ENCODE assay signal across 11 mouse cellular contexts in genomic region chr15:88858141-88858541, GRCm38 (mm10). TPM values are rescaled to one million over a fixed set of nuclear protein-coding genes. Genes with fewer than 3 reads are reported as not detected.
DNase-seq lines count a peak whose midpoint lies in the region; ATAC-seq and TF ChIP-seq lines count a peak whose summit lies in the region.
"Had no signal": no experiment of that assay in that cellular context is flagged by ENCODE, and none has a peak within 500 bp of the region (broad histone marks: within the 10 kb centered on the region; RNA-seq: fewer than 3 reads in every experiment).

No protein-coding gene starts in this region.

- no peak for DNase-seq in stomach, postnatal 0 days (ENCODE audit: low spot score)
- peak; percentile 59 to 60 for DNase-seq in cerebellum, postnatal 36 days
- peak; percentile 57 for DNase-seq in lung, postnatal 25 days (ENCODE audit: low spot score)
- DNase-seq in spleen, postnatal 14 days (ENCODE audit: low spot score in 2 of 2) = no peak
- no peak for DNase-seq in left cerebral cortex, postnatal 25 days (ENCODE audit: low spot score in 2 of 2)
- DNase-seq: liver, embryonic 13.5 days; right cerebral cortex, postnatal 25 days had no signal

- no peak overlapping the region for H3K4me3 ChIP-seq in intestine, embryonic 16.5 days (ENCODE audit: low read length)
- no peak overlapping the region for H3K4me3 ChIP-seq in intestine, embryonic 15.5 days (replicated peaks)
- no peak overlapping the region for H3K4me3 ChIP-seq in stomach, embryonic 16.5 days (replicated peaks; ENCODE audit: low read length)
- no peak overlapping the region for H3K4me3 ChIP-seq in stomach, postnatal 0 days (ENCODE audit: low read depth, low read length)
- H3K4me3 ChIP-seq: erythroblast, embryonic 14.5 days; liver, embryonic 13.5 days had no signal

- H3K9me3 ChIP-seq in intestine, embryonic 16.5 days (ENCODE audit: control insufficient read depth, low read length) = no peaks in the 10 kb centered on the region
- H3K9me3 ChIP-seq in intestine, embryonic 15.5 days = no peaks in the 10 kb centered on the region
- H3K9me3 ChIP-seq in stomach, embryonic 16.5 days (replicated peaks; ENCODE audit: control insufficient read depth, low read length) = no peaks in the 10 kb centered on the region
- no peaks in the 10 kb centered on the region for H3K9me3 ChIP-seq in stomach, postnatal 0 days (ENCODE audit: control insufficient read depth, low read length)
- H3K9me3 ChIP-seq: liver, embryonic 13.5 days had no signal

- no peak overlapping the region for H3K27ac ChIP-seq in intestine, embryonic 16.5 days (ENCODE audit: low read length)
- no peak overlapping the region for H3K27ac ChIP-seq in intestine, embryonic 15.5 days
- H3K27ac ChIP-seq in stomach, embryonic 16.5 days (ENCODE audit: low read length) = no peak overlapping the region
- H3K27ac ChIP-seq in stomach, postnatal 0 days (replicated peaks) = no peak overlapping the region
- H3K27ac ChIP-seq: liver, embryonic 13.5 days had no signal

- no peaks in the 10 kb centered on the region for H3K27me3 ChIP-seq in intestine, embryonic 16.5 days (replicated peaks; ENCODE audit: control insufficient read depth, insufficient read depth, low read length)
- no peaks in the 10 kb centered on the region for H3K27me3 ChIP-seq in intestine, embryonic 15.5 days (replicated peaks)
- no peaks in the 10 kb centered on the region for H3K27me3 ChIP-seq in stomach, embryonic 16.5 days (ENCODE audit: control insufficient read depth, insufficient read depth, low read length)
- H3K27me3 ChIP-seq in stomach, postnatal 0 days (ENCODE audit: control insufficient read depth, insufficient read depth, low read length) = no peaks in the 10 kb centered on the region
- H3K27me3 ChIP-seq: liver, embryonic 13.5 days had no signal

- H3K9ac ChIP-seq in intestine, embryonic 16.5 days (ENCODE audit: low read depth, low read length) = 0 out of 2 replicates have a peak overlapping the region, but pooled peaks have one; percentile 1
- H3K9ac ChIP-seq in intestine, embryonic 15.5 days = no peak overlapping the region
- 0 out of 2 replicates have a peak overlapping the region, but pooled peaks have one; percentile 23 for H3K9ac ChIP-seq in stomach, embryonic 16.5 days (ENCODE audit: low read length)
- H3K9ac ChIP-seq in stomach, postnatal 0 days (ENCODE audit: low read length) = no peak overlapping the region
- H3K9ac ChIP-seq: liver, embryonic 13.5 days had no signal

- H3K36me3 ChIP-seq in intestine, embryonic 16.5 days (ENCODE audit: control insufficient read depth, insufficient read depth, low read length) = no peaks in the 10 kb centered on the region
- H3K36me3 ChIP-seq in intestine, embryonic 15.5 days = no peaks in the 10 kb centered on the region
- H3K36me3 ChIP-seq in stomach, embryonic 16.5 days (ENCODE audit: control insufficient read depth, insufficient read depth, low read length) = no peaks in the 10 kb centered on the region
- H3K36me3 ChIP-seq in stomach, postnatal 0 days (ENCODE audit: control insufficient read depth, insufficient read depth, low read length) = no peaks in the 10 kb centered on the region
- H3K36me3 ChIP-seq: liver, embryonic 13.5 days had no signal

- TF ChIP-seq EP300 in stomach, postnatal 0 days (optimal IDR thresholded peaks at IDR 0.05) = no peak

- no peak overlapping the region for H3K4me2 ChIP-seq in intestine, embryonic 16.5 days (ENCODE audit: low read depth, low read length)
- H3K4me2 ChIP-seq in intestine, embryonic 15.5 days (replicated peaks) = no peak overlapping the region
- H3K4me2 ChIP-seq in stomach, embryonic 16.5 days (ENCODE audit: low read depth, low read length) = no peak overlapping the region
- H3K4me2 ChIP-seq in stomach, postnatal 0 days (replicated peaks; ENCODE audit: low read depth) = no peak overlapping the region
- H3K4me2 ChIP-seq: liver, embryonic 13.5 days had no signal

- no peak for ATAC-seq in intestine, embryonic 16.5 days
- no peak for ATAC-seq in intestine, embryonic 15.5 days
- ATAC-seq in stomach, embryonic 16.5 days (ENCODE audit: insufficient read depth, low FRiP score) = no peak
- ATAC-seq in stomach, postnatal 0 days (ENCODE audit: low FRiP score, low TSS enrichment) = no peak

- 90% methylated on average over 3 of the region's 3 CpGs for WGBS in intestine, embryonic 16.5 days
- WGBS in intestine, embryonic 15.5 days = 86% methylated on average over 3 of the region's 3 CpGs
- WGBS in stomach, embryonic 16.5 days = 84% methylated on average over 3 of the region's 3 CpGs
- WGBS in stomach, postnatal 0 days = 66% methylated on average over 3 of the region's 3 CpGs

- no peak for TF ChIP-seq CTCF in stomach, postnatal 0 days (IDR thresholded peaks at IDR 0.05; ENCODE audit: low read depth)

- intact Hi-C loops in left cerebral cortex, postnatal 25 days (cut with DNase I) = no loop called here

- peaks cover 22% of the 10 kb centered on the region for H3K4me1 ChIP-seq in intestine, embryonic 16.5 days (ENCODE audit: control insufficient read depth, insufficient read depth, low read length)
- H3K4me1 ChIP-seq in intestine, embryonic 15.5 days (replicated peaks) = peaks cover 21% of the 10 kb centered on the region
- H3K4me1 ChIP-seq in stomach, embryonic 16.5 days (ENCODE audit: control insufficient read depth, insufficient read depth, low read length) = peaks cover 24% of the 10 kb centered on the region
- H3K4me1 ChIP-seq in stomach, postnatal 0 days (replicated peaks; ENCODE audit: control insufficient read depth, insufficient read depth) = peaks cover 6% of the 10 kb centered on the region

RNA-seq across cellular contexts. Expression of gene Pim3, which starts 3.8 kb away (rescaled TPM):
- 45.7 and 46.3 TPM in 2 replicates for polyA plus RNA-seq in intestine, embryonic 16.5 days (2015; fragmentation: Nextera tagmentation; extraction: Ambion mirVana)
- polyA plus RNA-seq in intestine, embryonic 15.5 days (2015; fragmentation: Nextera tagmentation; extraction: Ambion mirVana) = 53.8 and 54.5 TPM in 2 replicates
- 58.3 and 59.0 TPM in 2 replicates for polyA plus RNA-seq in stomach, embryonic 16.5 days (2015; fragmentation: Nextera tagmentation; extraction: Ambion mirVana)
- polyA plus RNA-seq in stomach, postnatal 0 days (2015; fragmentation: Nextera tagmentation; extraction: Ambion mirVana) = 63.6 and 69.4 TPM in 2 replicates
- total RNA-seq in left cerebral cortex, postnatal 25 days (2021) = 10 to 100 TPM; 35.7 to 35.9 TPM

RNA-seq across cellular contexts. Expression of gene Creld2, which starts 38.7 kb away (rescaled TPM):
- polyA plus RNA-seq in intestine, embryonic 16.5 days (2015; fragmentation: Nextera tagmentation; extraction: Ambion mirVana) = 123 and 137 TPM in 2 replicates
- 97.9 and 131 TPM in 2 replicates for polyA plus RNA-seq in intestine, embryonic 15.5 days (2015; fragmentation: Nextera tagmentation; extraction: Ambion mirVana)
- 105 and 128 TPM in 2 replicates for polyA plus RNA-seq in stomach, embryonic 16.5 days (2015; fragmentation: Nextera tagmentation; extraction: Ambion mirVana)
- polyA plus RNA-seq in stomach, postnatal 0 days (2015; fragmentation: Nextera tagmentation; extraction: Ambion mirVana) = 89.3 and 93.2 TPM in 2 replicates
- total RNA-seq in left cerebral cortex, postnatal 25 days (2021) = 10 to 100 TPM; 27.3 to 27.8 TPM

RNA-seq across cellular contexts. Expression of gene Alg12, which starts 39.0 kb away (rescaled TPM):
- polyA plus RNA-seq in intestine, embryonic 16.5 days (2015; fragmentation: Nextera tagmentation; extraction: Ambion mirVana) = 16.7 and 16.9 TPM in 2 replicates
- 12.7 and 14.0 TPM in 2 replicates for polyA plus RNA-seq in intestine, embryonic 15.5 days (2015; fragmentation: Nextera tagmentation; extraction: Ambion mirVana)
- polyA plus RNA-seq in stomach, embryonic 16.5 days (2015; fragmentation: Nextera tagmentation; extraction: Ambion mirVana) = 13.1 and 14.0 TPM in 2 replicates
- polyA plus RNA-seq in stomach, postnatal 0 days (2015; fragmentation: Nextera tagmentation; extraction: Ambion mirVana) = 8.2 and 9.3 TPM in 2 replicates
- total RNA-seq in left cerebral cortex, postnatal 25 days (2021) = 10 to 100 TPM; 13.2 to 16.6 TPM

Comparison
In these comparisons a context has a peak if more than half of its experiments do, and no peak if none do; other contexts are left out.
1. H3K9ac ChIP-seq: peak in intestine, embryonic 16.5 days (single experiment) and stomach, embryonic 16.5 days (single experiment); none in intestine, embryonic 15.5 days (single experiment) and stomach, postnatal 0 days (single experiment).
2. DNase-seq: peak in cerebellum, postnatal 36 days (2 of 2) and lung, postnatal 25 days (single experiment); none in stomach, postnatal 0 days (single experiment), spleen, postnatal 14 days (0 of 2) and left cerebral cortex, postnatal 25 days (0 of 2).